Mouse (Mus musculus): ENCODE measurements around the gene B4galnt4.
"Not testable (repeated sequence)": the region's sequence is repeated elsewhere in the genome, so short reads cannot be mapped to it uniquely, and the experiment has no call there.

The B4galnt4 gene

DNA sequence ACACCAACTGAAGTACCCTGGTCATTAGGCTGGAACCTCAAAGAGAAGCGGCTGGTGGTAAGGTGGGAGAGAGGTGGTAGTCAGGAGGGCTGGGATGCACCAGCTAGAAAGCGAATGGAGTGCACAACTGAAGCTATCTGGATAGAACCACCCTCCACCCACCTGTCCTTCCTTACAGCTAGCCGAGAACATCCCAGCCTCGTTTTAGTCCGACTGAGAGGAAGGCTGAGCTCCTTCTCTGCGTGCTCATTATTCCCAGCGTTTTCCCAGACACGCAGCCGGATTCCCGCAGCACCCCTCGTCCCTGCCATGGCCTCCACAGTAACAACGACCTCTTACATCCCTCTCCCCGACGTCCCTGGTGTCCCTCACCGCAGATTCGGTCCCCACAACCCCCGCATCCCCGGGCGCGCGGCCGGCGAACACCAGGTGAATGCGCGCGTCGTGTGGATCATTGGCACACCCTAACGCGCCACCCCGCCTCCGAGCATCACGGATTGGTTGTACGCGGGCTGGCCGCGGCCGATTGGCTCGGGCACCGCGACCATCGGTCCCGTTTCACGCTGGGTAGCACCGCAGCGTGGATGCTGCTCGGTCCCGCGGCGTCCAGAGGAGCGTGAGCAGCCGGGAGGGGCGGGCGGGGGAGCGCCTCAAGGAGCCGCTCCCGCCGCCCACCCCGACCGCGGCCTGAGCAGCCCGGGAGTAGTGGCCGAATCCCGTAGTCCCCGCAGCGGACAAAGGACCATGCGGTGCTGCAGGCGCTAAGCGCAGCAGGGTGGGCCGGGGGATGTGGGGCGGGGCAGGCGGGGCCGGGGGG lies at the start of gene B4galnt4:
Gene B4galnt4 (plus strand): TSS at position 679 of the 817 bp plus-strand sequence.
- DNase-seq = peak; percentile 94

DNA sequence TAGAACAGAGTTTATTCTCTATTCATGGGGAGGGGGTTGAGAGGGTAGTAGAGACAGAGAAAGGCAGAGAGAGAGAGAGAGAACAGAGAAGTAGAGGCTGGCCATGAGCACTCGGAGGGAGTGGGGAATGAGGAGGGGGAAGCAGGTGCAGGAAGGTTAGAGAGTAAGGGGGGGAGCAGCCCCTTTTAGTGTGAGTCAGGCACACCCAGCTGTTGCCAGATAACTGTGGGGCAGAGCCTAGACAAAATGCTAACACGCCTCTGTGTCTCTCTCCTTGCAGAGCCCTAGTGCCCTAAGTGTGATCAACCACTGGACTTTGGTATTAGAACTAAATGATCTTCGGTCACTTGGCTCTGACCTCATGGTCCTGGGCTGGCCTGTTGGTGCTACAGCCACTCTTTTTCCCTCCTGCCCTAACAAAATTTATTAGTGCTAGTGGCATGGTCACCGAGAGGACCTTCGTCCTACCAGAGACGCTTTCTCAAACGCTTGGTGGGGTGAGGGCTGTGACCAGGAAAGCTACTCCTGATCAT lies 49.6 kb upstream of the B4galnt4 start:
- DNase-seq = no peak

DNA sequence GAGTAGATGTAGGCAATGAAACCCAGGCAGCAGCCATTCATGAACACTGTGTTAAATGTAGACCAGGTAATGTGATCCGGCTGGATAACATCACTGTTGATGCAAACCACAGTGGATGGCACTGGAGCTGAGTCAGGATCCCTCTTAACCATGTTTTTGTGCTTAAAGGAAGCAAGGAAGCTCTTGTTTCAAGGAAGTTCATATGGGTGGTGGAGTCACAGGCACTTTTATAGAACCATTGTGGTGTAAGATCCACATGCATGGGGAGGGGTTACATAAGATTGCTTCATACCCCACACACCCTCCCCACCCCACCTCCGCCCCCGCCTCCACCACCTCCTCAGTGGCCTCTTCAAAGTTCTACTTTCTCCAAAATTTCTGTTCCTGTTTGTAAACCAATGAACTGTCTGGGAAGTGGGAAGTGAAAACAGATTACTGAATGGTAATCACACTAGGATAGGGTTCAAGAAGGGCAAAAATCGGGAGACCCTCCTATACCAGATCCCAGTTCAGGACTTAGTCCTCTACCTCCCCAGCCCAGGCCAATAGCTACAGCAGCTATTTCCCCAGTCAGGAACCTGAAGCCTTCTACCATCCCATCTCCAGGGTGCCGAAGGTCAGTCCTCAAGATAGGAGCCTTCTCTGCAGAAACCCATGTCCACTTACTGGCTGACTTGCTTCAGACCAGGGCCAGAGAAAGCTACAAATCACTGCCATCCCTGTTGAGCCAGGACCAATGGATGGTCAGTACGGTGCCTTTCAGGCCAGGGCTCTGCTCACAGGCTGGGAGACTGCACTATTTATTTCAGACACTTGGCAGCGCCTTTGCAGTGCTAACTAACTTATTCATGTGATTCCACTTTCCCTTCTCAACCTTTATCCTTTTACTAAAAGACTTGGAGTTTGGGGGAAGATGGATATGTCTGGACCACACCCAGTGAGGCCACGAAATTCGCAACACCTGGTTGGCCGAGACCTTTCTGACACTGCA lies 43.9 kb upstream of the B4galnt4 start:
- DNase-seq = no peak

DNA sequence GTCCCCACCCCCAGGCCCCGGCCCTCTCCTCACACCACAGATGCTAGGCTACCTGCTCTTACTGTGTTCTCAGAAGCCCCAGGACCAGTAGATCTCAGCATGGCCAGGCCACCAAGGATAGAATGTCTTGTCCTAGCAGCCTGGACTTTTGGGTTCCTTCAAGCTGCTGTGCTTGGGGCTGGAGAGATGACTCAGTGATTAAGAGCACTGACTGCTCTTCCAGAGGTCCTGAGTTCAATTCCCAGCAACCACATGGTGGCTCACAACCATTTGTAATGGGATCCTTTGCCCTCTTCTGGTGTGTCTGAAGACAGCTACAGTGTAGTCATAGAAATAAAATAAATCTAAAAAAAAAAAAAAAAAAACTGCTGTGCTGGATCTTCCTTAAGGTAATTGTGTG lies 43.1 kb upstream of the B4galnt4 start, which contains the start of gene Ifitm6:
Gene Ifitm6 (minus strand): TSS at position 101 of the 400 bp plus-strand sequence.
- DNase-seq = not testable (repeated sequence)

DNA sequence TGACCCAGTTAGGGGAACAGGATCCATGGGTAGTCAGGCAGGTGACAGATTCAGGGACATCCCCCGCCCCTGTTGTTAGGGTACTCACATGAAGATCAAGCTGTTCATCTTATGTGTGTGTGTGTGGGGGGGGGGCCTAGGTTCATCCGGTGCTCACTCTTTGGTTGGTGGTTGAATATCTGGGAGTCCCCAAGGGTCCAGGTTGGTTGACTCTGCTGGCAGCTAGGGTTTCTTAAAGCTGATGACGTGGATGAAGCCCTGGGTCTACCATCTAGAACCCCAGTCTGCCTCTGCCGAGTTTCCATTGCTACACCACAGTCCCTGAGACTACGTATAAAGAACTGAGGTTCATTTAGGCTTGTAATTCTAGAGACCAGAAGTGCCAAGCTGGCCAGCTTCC lies 41.9 kb upstream of the B4galnt4 start:
- no peak for DNase-seq

DNA sequence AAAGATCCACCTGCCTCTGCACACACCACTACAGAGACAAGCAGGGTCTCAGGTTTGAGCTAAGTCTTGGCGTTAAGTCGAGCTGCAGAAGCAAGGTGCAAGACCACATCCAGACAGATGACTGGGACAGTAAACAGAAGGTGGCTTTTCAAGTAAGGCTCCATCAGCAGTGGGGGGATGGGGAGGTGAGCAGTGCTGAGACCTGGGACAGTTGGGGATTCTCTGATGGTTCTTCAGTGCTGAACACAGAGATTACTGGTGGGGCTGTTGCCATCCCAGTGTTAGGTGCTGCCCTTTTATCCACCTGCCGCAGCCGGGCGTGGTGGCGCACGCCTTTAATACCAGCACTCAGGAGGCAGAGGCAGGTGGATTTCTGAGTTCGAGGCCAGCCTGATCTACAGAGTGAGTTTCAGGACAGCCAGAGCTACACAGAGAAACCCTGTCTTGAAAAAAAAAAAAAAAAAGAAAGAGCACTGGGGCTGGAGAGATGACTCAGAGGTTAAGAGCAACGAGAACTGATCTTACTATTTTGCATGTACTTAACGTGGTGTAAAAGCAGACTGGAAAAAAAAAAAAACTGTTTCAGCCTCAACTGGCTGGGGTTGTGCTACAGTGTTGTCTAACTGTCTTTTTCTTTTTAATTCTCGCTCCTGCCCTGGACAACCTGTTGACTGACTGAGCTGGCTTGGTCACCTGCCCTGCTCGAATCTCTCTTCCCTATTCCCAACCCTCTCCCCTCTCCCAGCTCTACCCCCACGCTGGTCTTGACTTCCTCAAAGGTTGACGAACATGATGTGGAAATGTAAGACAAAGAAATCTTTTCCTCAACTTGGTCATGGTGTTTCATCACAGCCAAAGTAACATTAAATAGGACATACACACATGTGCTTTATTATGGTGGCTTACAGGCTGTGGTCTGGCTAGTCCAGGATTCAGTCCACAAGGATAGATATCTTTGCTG lies 39.1 kb upstream of the B4galnt4 start:
- no peak for DNase-seq

DNA sequence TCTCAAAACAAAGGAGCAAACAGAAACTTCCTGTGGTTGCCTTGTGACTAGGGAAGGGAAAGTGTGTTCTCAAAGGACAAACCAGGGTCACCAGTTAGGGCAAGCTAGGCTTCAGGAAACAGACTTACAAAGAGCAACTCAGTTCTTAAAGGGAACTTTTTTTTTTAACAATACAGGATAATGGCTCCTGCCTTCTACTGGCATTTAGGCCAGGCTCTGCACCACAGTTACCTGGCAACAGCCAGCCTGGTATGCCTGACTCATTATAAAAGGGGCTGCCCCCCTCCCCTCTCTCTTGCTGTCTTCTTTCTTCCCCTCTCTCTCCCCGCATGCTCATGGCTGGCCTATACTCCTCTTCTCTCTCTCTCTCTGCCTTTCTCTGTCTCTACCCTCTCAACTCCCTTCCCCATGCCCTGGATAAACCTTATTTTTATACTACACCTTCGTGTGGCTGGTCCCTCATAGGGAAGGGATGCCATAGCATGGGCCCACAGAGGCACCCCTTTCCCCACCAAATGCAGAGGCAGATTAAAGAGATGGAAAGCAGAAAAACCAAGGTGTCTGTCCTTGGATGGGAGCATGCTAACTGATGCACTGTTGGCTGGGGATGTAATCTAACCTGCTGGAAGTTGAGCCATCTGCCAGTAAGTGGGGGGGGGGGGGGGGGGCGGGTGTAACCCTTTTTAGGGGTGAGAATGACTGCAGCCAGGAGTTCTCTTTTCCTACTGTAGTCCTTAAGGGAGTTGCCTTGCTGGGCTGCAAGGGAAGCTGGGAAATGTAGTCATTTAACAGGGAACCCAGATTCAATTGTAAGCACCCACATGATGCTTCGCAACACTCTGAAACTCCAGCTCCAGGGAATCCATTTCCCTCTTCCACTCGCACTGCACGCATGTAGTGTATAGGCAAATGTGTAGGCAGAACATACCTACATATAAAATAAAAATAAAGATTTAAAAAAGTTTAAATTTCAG lies 35.8 kb upstream of the B4galnt4 start:
- no peak for DNase-seq

DNA sequence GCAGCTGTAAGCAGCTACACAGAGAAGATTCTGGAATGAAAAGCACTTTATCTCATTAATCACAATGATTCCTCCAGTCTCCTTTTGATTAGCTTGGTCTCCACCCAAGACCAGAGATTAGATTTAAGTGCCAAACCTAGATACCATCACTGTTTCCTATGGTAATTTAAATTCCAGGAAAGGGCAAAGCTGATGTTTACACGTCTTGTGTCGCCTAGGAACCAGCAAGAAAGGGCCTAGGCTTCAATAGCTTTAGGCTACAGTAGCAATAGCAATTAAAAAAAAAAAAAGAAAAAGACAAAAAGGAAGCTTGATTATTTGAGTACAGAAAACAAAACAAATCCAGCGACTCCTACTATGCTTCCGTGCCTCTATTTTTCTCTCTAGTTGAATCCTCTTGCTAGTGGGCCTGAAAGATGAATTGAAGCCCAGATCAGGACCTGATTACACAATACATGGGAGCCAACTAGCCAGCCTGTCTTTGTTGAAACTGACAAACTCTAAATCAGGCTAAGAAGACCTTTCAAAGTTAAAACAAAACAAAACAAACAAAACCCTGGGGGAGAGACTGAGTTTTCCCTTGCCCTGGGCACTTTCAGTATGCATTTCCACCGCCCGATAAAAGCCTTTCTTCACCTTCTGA lies 34.7 kb upstream of the B4galnt4 start:
- DNase-seq = no peak

DNA sequence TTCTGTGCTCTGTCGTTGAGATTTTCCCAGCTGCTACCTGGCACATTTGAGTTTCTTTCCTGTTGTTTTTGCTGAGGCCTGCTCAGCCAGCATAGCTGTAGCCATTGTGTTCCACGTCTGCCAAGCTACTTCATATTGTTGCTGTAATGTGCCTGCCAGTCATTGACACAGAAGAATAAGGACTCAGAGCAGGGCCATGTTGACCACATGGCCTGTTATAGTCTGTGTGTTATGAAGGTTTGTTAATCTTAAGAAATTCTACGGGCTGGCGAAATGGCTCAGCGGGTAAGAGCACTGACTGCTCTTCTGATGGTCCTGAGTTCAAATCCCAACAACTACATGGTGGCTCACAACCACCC lies 34.2 kb upstream of the B4galnt4 start:
- DNase-seq = no peak

DNA sequence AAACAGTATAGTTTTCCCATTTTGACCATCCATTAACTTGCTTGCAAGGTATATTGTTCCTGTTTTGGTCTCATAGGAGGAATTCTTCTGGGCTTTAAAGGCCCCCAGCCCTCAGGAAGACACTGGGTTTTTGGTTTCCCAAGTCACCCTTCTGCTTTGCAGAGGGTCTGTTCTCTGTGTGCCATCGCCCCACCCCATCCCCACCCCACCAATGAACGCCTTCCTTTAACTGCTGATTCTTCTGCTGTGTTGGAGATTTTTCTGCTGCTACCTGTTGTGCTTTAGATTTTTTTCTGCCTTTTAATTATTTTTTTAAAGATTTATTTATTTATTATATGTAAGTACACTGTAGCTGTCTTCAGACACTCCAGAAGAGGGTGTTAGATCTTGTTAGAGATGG lies 32.1 kb upstream of the B4galnt4 start, which contains the start of gene Gm17387:
Gene Gm17387 (plus strand): TSS at position 301 of the 400 bp plus-strand sequence.
- no peak for DNase-seq

DNA sequence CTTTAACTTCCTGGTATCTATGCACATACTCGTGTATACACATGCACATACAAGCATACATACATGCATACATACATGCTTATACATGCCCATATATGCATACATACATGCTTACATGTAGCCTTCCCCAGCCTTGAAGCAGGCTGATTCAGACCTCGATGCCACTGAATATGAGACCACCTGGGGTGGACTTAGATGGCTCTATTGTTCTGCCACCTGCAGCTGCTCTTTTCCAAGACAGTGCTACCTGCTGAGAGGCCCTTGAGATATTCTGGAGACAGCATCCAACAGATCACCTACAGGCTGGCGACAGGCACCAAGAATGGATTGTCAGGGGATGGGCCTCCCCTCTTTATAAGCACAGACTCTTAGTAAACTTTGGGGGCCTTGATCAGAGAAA lies 30.5 kb upstream of the B4galnt4 start:
- DNase-seq = no peak

DNA sequence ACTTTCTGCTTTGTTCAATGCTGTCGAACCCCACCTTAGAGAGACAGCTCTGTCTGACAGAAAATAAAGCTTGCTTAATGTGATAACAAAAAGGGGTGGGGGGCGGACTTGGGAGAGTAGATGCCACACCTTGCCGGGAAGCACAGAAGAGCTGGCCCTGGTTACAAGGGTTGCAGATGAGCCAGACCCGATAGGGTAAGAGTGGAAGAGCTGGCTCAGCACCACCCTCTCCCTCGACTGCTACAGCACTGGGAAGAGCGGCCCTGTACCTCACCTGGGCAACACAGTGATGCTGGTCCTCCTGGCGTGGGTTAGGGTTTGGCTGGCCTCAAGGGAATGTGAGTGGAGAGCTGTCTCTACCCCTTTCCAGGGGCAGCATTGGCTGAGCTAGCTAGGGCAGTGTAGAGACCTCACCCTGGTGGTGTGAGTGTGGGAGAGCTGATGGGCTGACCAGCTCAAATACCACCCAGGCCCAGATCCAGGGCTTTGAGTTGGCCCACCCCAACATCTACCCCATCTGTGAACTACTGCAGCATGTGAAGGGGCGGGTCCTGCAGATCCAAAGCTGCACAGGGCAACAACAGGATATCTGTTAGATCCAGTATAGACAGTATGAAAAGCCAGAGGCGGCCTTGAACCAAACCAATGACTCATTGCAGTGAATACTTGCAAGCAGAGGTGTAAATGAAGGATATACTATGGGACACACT lies 28.3 kb upstream of the B4galnt4 start:
- DNase-seq = no peak

DNA sequence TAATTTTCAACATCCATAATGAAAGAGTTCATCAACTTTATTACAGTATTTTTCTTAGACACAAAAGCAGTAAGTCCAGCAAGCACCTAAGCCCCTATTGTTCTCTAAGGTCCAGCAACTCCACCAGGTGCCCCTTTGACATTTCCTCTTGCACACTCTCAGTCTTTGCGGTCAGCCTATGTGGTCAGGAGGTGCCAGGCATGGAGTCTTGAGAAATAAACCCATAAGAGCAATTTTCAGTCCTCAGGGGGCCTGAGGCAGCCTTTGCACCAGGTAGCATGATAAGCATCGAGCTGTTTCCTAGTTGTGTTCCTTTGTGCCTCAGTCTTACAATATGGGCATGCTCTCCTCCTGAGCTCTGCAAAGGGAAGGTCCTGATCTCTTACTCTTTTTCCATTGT lies 24.3 kb upstream of the B4galnt4 start:
- not testable (repeated sequence) for DNase-seq

DNA sequence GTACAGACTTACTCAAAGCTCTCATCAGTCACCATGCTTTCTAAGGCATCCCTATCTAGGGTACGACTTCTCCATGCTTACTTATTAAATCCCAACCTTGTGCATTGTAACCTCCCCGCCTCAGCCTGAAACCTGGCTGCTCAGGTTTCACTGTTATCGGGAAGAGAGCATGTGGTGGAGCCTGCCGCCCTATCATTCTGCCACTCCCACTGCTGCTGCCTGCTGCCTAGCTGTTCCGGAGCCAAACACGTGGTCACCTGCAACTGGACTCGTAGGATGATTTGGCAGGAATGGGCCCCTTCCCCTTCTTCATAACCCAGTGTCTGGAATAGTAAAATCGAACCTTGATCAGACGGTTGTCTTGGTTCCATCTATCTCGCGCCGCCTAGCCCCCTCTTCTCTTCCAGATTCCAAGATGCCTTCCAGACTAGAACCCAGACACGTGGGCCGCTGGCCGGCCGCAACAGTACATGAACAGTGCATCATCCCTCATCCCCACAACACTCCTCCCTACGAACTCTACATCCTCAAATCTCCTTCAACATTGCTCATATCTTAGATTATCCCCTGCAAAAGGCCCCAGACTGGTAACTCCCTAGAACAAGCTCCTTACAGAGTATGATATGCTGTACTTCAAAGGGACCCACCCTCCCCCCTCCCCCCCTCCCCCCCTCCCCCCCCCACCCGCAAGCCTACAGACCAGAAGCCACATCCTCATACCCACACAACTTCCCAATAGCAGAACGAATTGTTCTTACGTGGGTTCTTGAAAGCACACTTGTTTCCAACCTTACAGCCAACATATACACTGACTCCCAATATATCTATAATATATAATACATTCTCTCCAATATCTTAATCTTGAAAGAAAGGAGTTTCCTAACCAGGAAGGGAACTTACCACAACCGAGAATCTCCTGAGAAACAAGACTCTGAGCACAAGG lies 22.5 kb upstream of the B4galnt4 start:
- no peak for DNase-seq

DNA sequence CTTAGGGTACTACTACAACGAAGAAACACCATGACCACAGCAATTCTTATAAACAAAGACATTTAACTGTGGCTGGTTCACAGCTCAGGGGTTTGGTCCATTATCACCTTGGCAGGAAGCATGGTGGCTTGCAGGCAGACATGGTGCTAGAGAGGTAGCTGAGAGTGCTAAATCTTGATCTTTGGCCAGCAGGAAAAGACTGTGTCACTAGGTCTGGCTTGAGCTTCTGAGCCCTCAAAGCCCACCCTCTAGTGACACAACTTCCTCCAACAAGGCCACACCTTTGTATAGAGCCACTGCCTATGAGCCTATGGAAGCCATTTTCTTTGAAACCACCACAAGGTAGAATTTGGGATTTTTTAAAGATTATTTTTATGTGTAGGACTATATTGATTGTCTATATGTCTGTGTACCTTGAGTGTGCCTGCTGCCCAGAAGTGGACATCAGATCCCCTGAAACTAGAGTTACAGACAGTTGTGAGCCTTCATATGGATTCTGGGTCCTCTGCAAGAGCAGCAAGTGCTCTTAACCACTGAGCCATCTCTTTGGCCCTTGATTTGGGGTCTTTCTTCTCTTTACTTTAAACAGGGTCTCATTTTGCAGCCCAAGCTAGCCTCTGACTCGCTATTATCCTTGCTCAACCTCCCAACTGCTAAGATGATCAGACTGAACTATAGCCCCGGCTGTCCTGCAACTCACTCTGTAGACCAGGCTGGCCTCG lies 21.4 kb upstream of the B4galnt4 start:
- DNase-seq = no peak

DNA sequence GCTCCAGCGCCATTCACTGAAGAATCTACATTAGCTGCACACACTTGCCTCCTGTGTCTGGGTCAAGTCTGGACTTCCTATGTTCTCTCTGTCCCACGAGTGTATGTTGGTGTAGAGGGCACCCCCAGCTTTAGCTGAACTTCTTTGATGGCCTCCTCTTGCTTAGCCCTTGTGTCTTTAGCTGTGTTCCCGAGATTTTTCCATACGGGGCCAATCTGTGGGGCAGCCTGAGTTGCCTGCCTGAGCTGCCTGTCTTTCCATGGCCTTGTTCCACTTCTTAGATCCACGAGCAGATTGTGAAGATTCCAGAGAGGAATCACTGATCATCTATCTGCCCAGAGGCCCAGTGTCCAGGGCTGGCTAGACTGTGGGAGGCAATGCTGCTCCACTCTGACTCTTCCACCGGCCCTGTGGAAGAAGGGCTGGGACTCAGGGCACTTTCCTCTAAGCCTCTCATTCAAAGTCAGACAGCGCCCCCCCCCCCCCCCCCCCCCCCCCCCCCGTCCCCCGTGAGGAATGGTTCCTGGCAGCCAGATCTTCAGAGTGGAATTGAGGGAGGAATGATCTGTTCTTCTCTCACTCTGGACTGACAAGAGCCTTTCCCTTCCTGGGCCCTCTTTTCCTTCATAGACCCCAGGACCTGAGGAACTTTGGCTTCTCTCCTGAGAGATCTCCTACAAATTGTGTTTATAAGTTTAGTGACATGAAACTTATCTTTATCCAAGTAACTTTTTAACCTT lies 19.9 kb upstream of the B4galnt4 start:
- DNase-seq = no peak

DNA sequence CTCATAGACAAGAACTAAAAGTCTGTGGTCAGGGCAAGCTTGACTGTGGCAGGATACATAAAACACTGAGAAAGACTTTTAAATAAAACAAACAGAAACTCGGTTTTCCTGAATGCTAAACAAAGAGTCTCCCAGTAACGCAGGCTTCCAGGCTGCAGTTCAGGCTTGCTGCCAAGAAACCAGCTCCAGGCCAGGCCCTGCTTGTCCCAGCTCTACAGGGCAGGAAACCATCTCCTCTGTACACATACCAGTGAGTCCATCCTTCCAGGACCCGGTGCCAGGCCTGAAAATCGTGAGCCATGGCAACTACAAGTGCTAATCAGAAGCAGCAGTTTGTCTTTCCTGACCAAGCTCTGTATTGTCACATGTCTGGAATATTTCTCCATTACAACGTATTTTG lies 19.2 kb upstream of the B4galnt4 start:
- peak; percentile 45 for DNase-seq

Data from cerebellum, adult 9-10 months (tissue).